In the genomic region with DNA sequence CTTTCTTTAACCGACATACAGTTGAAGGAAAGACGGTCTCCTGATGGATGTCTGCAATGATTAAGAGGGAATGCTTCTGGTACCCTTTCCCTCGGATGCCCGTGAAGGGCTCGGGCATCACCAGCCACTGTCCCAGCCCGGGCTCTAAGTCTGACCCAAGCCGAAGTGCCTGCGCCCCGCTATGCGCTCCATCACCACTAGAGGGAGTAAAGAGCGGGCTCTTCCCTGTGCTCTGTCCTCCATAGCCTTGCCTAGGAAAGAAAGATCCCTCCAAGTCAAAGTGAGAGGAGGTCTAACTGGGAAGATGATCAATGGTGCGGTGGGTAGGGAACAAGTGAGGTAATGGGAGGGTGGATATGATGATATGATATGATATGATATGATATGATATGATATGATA, we compare ENCODE assay signal across 9 mouse cellular contexts. TPM values are rescaled to one million over a fixed set of nuclear protein-coding genes. Genes with fewer than 3 reads are reported as not detected.
DNase-seq lines count a peak whose midpoint lies in the region; ATAC-seq and TF ChIP-seq lines count a peak whose summit lies in the region.
"Had no signal": no experiment of that assay in that cellular context is flagged by ENCODE, and none has a peak within 500 bp of the region (broad histone marks: within the 10 kb centered on the region; RNA-seq: fewer than 3 reads in every experiment).

No protein-coding gene starts in this region.

- H3K36me3 ChIP-seq in embryonic facial prominence, embryonic 11.5 days (replicated peaks; ENCODE audit: control insufficient read depth, insufficient read depth, low read depth, low read length), result no peaks in the 10 kb centered on the region
- no peaks in the 10 kb centered on the region for H3K36me3 ChIP-seq in heart, embryonic 15.5 days
- no peaks in the 10 kb centered on the region for H3K36me3 ChIP-seq in kidney, embryonic 16.5 days (ENCODE audit: insufficient read depth, low read length)
- H3K36me3 ChIP-seq in liver, postnatal 0 days (replicated peaks; ENCODE audit: insufficient read depth, low read length), result no peaks in the 10 kb centered on the region
- H3K36me3 ChIP-seq in neural tube, embryonic 14.5 days (ENCODE audit: control insufficient read depth, insufficient read depth, low read length), result no peaks in the 10 kb centered on the region
- H3K36me3 ChIP-seq: heart, embryonic 13.5 days had no signal

- no peaks in the 10 kb centered on the region for H3K9me3 ChIP-seq in embryonic facial prominence, embryonic 11.5 days (replicated peaks; ENCODE audit: control insufficient read depth, low read length)
- H3K9me3 ChIP-seq in heart, embryonic 15.5 days (replicated peaks), result no peaks in the 10 kb centered on the region
- H3K9me3 ChIP-seq in kidney, embryonic 16.5 days (ENCODE audit: low read length), result no peaks in the 10 kb centered on the region
- no peaks in the 10 kb centered on the region for H3K9me3 ChIP-seq in liver, postnatal 0 days (ENCODE audit: low read length)
- no peaks in the 10 kb centered on the region for H3K9me3 ChIP-seq in neural tube, embryonic 14.5 days (ENCODE audit: control insufficient read depth, low read length)
- H3K9me3 ChIP-seq: heart, embryonic 13.5 days had no signal

- no peaks in the 10 kb centered on the region for H3K4me1 ChIP-seq in embryonic facial prominence, embryonic 11.5 days (ENCODE audit: control insufficient read depth, insufficient read depth, low read length)
- H3K4me1 ChIP-seq in heart, embryonic 15.5 days (replicated peaks), result no peaks in the 10 kb centered on the region
- H3K4me1 ChIP-seq in kidney, embryonic 16.5 days (ENCODE audit: insufficient read depth, low read length), result no peaks in the 10 kb centered on the region
- no peaks in the 10 kb centered on the region for H3K4me1 ChIP-seq in liver, postnatal 0 days (ENCODE audit: insufficient read depth)
- no peaks in the 10 kb centered on the region for H3K4me1 ChIP-seq in neural tube, embryonic 14.5 days (ENCODE audit: control insufficient read depth, insufficient read depth, low read length)
- H3K4me1 ChIP-seq: heart, embryonic 13.5 days had no signal

- peak; percentile 15 to 44 for DNase-seq in CD8-positive naive resting alpha-beta T cell, adult 2 months (ENCODE audit: low read depth in 2 of 2, low spot score in 2 of 2)
- DNase-seq in adrenal gland, postnatal 36 days, result peak; percentile 67 to 75
- DNase-seq in embryonic facial prominence, embryonic 11.5 days (ENCODE audit: low spot score), result peak; percentile 88
- DNase-seq in liver, postnatal 0 days, result peak; percentile 78
- peak; percentile 48 to 51 for DNase-seq in thymus, postnatal 36 days

- peak; percentile 96 for TF ChIP-seq CTCF in liver, postnatal 0 days (IDR thresholded peaks at IDR 0.05; ENCODE audit: low read depth)

- peak; percentile 70; the same call in 1 of the 2 replicates for ATAC-seq in embryonic facial prominence, embryonic 11.5 days (replicated peaks; ENCODE audit: insufficient number of reproducible peaks, low FRiP score, low TSS enrichment, low read depth)
- ATAC-seq in heart, embryonic 15.5 days (replicated peaks; ENCODE audit: insufficient number of reproducible peaks, insufficient read depth, low FRiP score, low read depth), result 0 out of 2 replicates have a peak, but pooled peaks have one; percentile 37
- ATAC-seq in kidney, embryonic 16.5 days (ENCODE audit: low FRiP score, low TSS enrichment), result 0 out of 2 replicates have a peak, but pooled peaks have one; percentile 69
- 0 out of 2 replicates have a peak, but pooled peaks have one; percentile 54 for ATAC-seq in liver, postnatal 0 days
- peak; percentile 76; the same call in 1 of the 2 replicates for ATAC-seq in neural tube, embryonic 14.5 days (ENCODE audit: low read depth)

- 5% methylated on average over 12 of the region's 12 CpGs for WGBS in embryonic facial prominence, embryonic 11.5 days
- 4% methylated on average over 12 of the region's 12 CpGs for WGBS in heart, embryonic 15.5 days
- WGBS in kidney, embryonic 16.5 days, result 2% methylated on average over 12 of the region's 12 CpGs
- 5% methylated on average over 12 of the region's 12 CpGs for WGBS in liver, postnatal 0 days (ENCODE audit: insufficient replicate concordance)
- 4% methylated on average over 12 of the region's 12 CpGs for WGBS in neural tube, embryonic 14.5 days

- no peaks in the 10 kb centered on the region for H3K27me3 ChIP-seq in embryonic facial prominence, embryonic 11.5 days (ENCODE audit: control insufficient read depth, insufficient read depth, low read length)
- H3K27me3 ChIP-seq in heart, embryonic 15.5 days, result peaks cover 2% of the 10 kb centered on the region; the same call in 1 of the 2 replicates
- H3K27me3 ChIP-seq in kidney, embryonic 16.5 days (ENCODE audit: insufficient read depth, low read length), result no peaks in the 10 kb centered on the region
- no peaks in the 10 kb centered on the region for H3K27me3 ChIP-seq in liver, postnatal 0 days (ENCODE audit: insufficient read depth, low read length)
- no peaks in the 10 kb centered on the region; the same call in 1 of the 2 replicates for H3K27me3 ChIP-seq in neural tube, embryonic 14.5 days (ENCODE audit: control insufficient read depth, insufficient read depth, low read length)

- H3K27ac ChIP-seq in embryonic facial prominence, embryonic 11.5 days (replicated peaks; ENCODE audit: low read depth, low read length), result no peak overlapping the region
- no peak overlapping the region for H3K27ac ChIP-seq in heart, embryonic 15.5 days
- no peak overlapping the region for H3K27ac ChIP-seq in kidney, embryonic 16.5 days (ENCODE audit: low read length)
- H3K27ac ChIP-seq in liver, postnatal 0 days (ENCODE audit: low read depth), result no peak overlapping the region
- no peak overlapping the region for H3K27ac ChIP-seq in neural tube, embryonic 14.5 days (ENCODE audit: low read depth, low read length)
- H3K27ac ChIP-seq: heart, embryonic 13.5 days had no signal

- H3K4me2 ChIP-seq in embryonic facial prominence, embryonic 11.5 days (ENCODE audit: low read depth, low read length), result no peak overlapping the region
- H3K4me2 ChIP-seq in heart, embryonic 15.5 days, result no peak overlapping the region
- H3K4me2 ChIP-seq in kidney, embryonic 16.5 days (replicated peaks; ENCODE audit: low read depth, low read length), result no peak overlapping the region
- no peak overlapping the region for H3K4me2 ChIP-seq in liver, postnatal 0 days (ENCODE audit: low read depth, low read length)
- H3K4me2 ChIP-seq in neural tube, embryonic 14.5 days (ENCODE audit: low read depth, low read length), result no peak overlapping the region
- H3K4me2 ChIP-seq: heart, embryonic 13.5 days had no signal

- no peak overlapping the region for H3K4me3 ChIP-seq in embryonic facial prominence, embryonic 11.5 days (ENCODE audit: low read depth, low read length)
- no peak overlapping the region for H3K4me3 ChIP-seq in heart, embryonic 15.5 days
- no peak overlapping the region for H3K4me3 ChIP-seq in kidney, embryonic 16.5 days (ENCODE audit: low read length)
- H3K4me3 ChIP-seq in liver, postnatal 0 days (ENCODE audit: low read depth, low read length), result no peak overlapping the region
- H3K4me3 ChIP-seq in neural tube, embryonic 14.5 days (ENCODE audit: low read depth, low read length), result no peak overlapping the region
- H3K4me3 ChIP-seq: heart, embryonic 13.5 days had no signal

- no peak overlapping the region for H3K9ac ChIP-seq in embryonic facial prominence, embryonic 11.5 days (replicated peaks; ENCODE audit: low read length)
- H3K9ac ChIP-seq in heart, embryonic 15.5 days, result no peak overlapping the region
- no peak overlapping the region for H3K9ac ChIP-seq in kidney, embryonic 16.5 days (replicated peaks; ENCODE audit: low read length)
- H3K9ac ChIP-seq in liver, postnatal 0 days (replicated peaks), result no peak overlapping the region
- no peak overlapping the region for H3K9ac ChIP-seq in neural tube, embryonic 14.5 days (replicated peaks; ENCODE audit: low read depth, low read length)
- H3K9ac ChIP-seq: heart, embryonic 13.5 days had no signal

- no peak for TF ChIP-seq EP300 in liver, postnatal 0 days (IDR thresholded peaks at IDR 0.05; ENCODE audit: low read depth)

RNA-seq across cellular contexts. Expression of a gene that starts 23.5 kb away (rescaled TPM):
- not detected for total RNA-seq in adrenal gland, postnatal 36 days (2021)
- polyA plus RNA-seq in embryonic facial prominence, embryonic 11.5 days (2014; fragmentation: Nextera tagmentation; extraction: Ambion mirVana), result 3.6 and 10.1 TPM in 2 replicates
- polyA plus RNA-seq in heart, embryonic 15.5 days (2015; fragmentation: Nextera tagmentation; extraction: Ambion mirVana), result not detected in 2 replicates
- polyA plus RNA-seq in kidney, embryonic 16.5 days (2015; fragmentation: Nextera tagmentation; extraction: Ambion mirVana), result not detected in 2 replicates
- polyA plus RNA-seq in liver, postnatal 0 days (2015; fragmentation: Nextera tagmentation; extraction: Ambion mirVana), result not detected in 2 replicates
- 7.2 and 8.0 TPM in 2 replicates for polyA plus RNA-seq in neural tube, embryonic 14.5 days (2014; fragmentation: Nextera tagmentation; extraction: Ambion mirVana)
- polyA plus RNA-seq: heart, embryonic 13.5 days had no signal

Comparison
In these comparisons a context has a peak if more than half of its experiments do, and no peak if none do; other contexts are left out.
1. DNase-seq: peak in every context shown above with its lines; median percentile 88 in embryonic facial prominence, embryonic 11.5 days; 78 in liver, postnatal 0 days; 71 in adrenal gland, postnatal 36 days; 50 in thymus, postnatal 36 days; 30 in CD8-positive naive resting alpha-beta T cell, adult 2 months.